Mouse (Mus musculus) natural killer cell, adult 2 months (primary cell): ENCODE measurements at regions not wholly inside any gene's neighbourhood (a gene's known extent, or its start where the extent isn't known, plus 50 kb on each side); places are given as distances from the start of the nearest gene placed in this dataset.
A peak's percentile ranks its signal among the peaks of the same experiment; 100 is the strongest.

Source experiments
- DNase-seq, 2 experiments: peaks; one replicate each; pipeline ENCODE4 v3.0.0; 2022; ENCODE audit warnings: low spot score in 2 of 2

DNA sequence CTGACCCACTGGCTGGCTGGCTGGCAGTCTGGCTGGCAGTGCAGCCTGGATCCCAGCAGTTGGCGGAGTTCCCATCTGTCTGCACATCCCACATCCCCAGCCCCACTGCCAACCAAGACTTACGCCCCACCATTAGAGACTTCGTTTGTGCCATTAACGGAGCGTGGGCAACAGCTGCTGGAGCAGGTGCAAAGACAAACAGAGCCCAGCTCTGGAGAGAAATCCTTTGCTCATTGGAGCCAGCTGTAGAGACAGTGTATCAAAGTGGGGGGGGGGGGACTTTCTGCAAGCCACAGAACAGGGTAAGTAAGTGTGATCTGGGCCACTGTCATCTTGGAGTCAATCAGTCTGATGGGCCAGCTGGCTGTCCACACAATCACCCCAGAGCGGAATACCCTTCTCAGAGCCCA lies 52.3 kb downstream of the Rplp1 start:
- no peak for DNase-seq

- peak; percentile 61 to 78 for DNase-seq
Observed at GRCm38 (mm10) chr9:61860147-61860546, 54.2 kb downstream of the Rplp1 start.

- peak; percentile 34 to 42 for DNase-seq
Observed at GRCm38 (mm10) chr9:61859438-61859837, 54.9 kb downstream of the Rplp1 start.

- DNase-seq, result peak in 1 of 2 experiments; percentile 20
Observed at GRCm38 (mm10) chr9:61857817-61858216, 56.5 kb downstream of the Rplp1 start.

DNA sequence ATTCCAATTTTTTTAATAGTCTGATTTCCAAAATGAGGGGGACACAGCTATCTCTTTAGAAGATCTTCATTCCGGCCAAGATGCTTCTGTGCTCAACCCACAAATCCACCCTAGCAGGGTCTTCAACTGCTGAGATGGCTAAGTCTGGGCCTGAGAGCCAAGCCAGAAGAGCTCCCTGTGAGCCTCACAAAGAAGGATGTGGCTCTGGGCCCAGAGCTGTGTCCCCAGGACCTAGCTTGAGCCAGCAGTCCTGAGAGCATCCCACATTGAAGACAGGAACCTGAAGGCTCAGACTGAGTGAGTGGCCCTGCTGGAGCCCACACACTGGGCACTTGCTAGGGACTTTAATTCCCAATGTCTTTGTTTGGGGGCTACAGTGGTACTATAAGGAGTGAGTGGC lies 57.7 kb downstream of the Rplp1 start:
- DNase-seq, result no peak

DNA sequence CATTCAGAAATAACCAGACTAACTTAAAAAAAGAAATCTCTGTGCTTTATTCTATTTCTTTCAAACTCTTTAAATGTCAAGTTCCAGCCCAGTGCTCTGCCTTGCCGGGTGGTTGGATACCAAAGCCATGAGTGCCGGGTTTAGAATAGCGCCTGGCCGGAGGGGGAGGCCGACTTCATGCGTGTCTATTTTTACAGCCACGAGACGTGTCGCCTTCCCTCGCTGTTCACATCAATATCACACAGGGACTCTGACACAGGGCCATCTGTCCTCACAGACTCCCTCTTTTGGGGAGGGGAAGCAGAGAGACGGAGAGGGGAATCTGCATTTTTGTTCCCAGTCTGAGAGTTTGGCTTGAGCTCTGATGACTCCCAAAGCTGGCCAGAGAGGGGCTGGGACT lies 58.7 kb downstream of the Rplp1 start:
- DNase-seq, result no peak

DNA sequence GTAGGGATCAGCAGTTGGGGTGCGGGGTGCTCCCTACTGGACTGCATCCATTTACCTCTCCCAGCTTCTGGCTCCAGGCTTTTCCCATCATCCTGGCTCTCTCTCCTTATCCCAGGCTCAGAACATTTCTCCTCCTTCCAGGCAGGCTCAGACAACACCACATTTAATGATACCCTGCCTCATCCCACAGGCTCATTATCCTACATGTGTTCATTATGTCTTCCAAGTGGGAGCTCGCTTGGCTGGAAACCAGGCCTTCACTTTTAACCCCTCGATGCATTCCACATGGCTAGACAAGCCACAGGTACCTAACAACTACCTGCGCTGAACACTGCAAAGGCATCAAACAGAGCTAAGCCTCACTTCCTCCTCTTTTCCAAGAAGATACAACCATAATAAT lies 60.5 kb downstream of the Rplp1 start:
- no peak for DNase-seq

DNA sequence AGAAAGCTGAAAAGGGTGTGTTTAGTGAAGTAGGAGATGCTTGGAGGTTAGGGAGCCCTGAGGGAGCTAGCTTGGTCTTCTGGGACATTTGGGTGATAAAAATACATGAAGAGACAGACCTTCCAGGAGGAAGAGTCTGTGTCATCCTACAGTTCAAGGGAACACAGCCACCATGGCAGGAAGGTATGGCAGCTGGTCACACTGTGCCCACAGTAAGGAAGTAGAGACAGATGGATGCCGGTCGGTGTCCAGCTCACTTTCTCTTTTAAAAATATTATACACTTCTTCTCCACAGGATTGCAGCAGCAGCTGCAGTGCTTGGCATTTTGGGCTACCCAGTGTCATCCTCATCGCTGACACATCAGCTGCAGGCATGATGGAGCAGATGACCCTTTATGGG lies 63.0 kb downstream of the Rplp1 start:
- no peak for DNase-seq

- DNase-seq, result no peak
Observed at GRCm38 (mm10) chr9:61848401-61848800, 65.9 kb downstream of the Rplp1 start.

- DNase-seq, result no peak
Observed at GRCm38 (mm10) chr9:61847496-61847895, 66.8 kb downstream of the Rplp1 start.

DNA sequence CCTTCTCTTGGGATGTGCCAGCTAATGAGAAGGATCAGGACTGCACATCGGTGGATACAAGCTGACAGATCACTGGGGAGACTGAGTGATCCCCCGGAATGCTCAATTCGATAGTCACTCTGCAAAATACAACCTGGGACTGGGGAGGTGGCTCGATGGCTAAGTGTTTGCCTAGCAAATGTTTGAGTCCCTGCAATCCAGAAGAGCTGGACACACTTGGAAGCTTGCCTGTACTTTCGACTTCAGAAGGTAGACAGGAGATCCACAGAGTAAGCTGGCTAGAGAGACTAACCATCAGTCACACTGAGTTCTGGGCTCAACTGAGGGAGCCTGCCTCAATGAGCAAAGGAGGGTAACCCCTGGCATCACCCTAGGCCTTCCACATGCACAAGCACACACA lies 69.7 kb downstream of the Rplp1 start:
- no peak for DNase-seq

DNA sequence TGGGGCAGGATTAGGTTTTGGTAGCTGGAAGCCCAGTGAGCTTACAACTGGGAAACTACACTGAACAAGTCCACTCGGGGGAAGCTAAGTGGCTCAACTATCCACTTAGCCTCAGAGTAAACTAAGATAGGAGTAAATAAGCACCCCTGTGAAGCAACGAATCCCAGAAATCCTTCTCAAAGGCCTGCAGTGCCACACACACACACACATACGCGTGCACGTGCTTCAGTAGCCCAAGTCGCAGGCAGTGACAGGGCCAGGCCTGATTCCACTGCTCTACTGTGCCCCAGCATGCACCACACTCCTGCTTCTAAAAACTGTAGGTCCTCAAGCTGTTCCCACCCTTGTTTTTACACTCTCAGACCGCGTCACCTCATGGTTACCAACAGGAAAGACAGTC lies 70.2 kb downstream of the Rplp1 start:
- no peak for DNase-seq

DNA sequence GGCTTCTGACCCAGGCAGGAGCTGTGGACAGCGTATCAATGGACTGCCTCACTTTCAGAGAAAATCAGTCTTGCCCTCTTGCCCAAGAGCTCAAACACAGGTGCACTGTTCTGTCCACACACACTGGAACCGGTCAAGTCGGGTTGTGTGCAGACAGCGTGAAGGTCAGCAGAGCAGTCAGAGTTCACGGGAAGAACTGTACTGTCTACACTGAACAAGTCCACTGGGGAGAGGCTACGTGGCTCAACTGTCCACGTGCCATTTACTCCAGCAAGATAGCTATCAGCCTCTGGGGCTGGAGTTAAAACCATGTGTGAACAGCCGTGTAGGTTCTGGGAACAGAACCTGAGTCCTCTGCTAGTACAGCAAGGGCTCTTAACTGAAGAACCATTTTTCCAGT lies 70.8 kb downstream of the Rplp1 start:
- no peak for DNase-seq

DNA sequence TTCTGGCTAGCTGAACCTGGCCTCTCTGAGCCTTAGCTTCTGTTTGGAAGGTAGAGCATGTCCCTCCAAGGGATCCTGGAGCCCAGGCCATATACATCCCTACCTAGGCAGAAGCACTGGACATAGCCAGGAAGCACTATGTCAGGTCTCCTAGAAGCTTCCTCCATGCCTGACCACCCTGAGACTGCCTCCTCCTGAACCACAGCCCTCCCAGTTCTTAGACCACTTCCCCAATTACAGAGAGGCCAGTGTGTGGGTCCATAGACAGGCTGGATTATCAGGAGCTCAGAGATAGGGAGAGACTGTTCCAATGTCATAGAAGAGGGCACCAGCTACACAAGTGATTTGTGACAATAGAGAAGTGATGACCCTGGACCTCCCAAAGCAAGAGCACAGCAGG lies 72.0 kb downstream of the Rplp1 start:
- DNase-seq, result no peak

- DNase-seq, result no peak
Observed at GRCm38 (mm10) chr9:61841222-61841621, 73.1 kb downstream of the Rplp1 start.

GRCm38 (mm10) chr9:61840353-61840752 lies 74.0 kb downstream of the Rplp1 start:
- DNase-seq, result no peak

GRCm38 (mm10) chr9:61833226-61833625 lies 81.1 kb downstream of the Rplp1 start:
- no peak for DNase-seq

GRCm38 (mm10) chr9:61830236-61830635 lies 84.1 kb downstream of the Rplp1 start:
- peak; percentile 61 to 81 for DNase-seq

DNA sequence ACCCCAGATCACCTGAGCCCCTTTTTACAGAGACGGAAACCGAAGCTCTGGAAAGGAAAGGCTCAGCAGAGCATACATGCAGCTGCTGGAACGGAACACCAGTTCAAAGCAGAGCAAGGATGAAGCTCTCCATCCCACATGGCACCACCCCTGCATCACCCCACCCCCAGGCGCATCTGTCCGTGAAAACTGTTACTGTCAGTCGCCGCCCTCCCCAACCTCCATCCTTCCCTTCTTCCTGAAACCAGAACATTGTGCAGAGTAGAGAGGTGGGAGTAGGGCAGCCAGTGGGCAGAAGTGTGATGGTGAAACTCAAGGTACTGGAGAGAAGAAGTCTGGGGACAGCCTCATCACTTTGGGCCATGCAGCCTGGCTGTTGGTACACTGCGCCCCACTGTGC lies 84.6 kb downstream of the Rplp1 start:
- DNase-seq, result no peak

DNA sequence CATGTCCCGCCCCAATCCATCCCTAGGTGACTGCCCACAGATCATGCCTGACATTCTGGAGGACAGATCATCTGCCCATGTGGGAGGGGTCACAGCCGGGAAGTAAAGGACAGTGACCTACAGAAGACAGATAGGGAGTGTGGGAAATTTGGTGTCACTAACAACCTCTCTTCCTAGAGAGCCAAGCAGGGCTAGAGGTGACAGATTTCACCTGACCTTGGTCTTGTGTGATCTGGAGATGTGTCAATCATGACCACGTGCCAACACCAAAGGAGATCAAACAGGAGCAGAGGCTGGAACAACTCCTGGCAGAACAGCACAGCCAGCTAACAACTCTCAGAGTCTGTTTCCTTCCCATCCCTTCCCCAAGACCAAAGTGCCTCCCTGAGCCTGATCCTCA lies 85.0 kb downstream of the Rplp1 start:
- DNase-seq, result no peak

- DNase-seq, result no peak
Observed at GRCm38 (mm10) chr9:61827721-61828120, 86.6 kb downstream of the Rplp1 start.

DNA sequence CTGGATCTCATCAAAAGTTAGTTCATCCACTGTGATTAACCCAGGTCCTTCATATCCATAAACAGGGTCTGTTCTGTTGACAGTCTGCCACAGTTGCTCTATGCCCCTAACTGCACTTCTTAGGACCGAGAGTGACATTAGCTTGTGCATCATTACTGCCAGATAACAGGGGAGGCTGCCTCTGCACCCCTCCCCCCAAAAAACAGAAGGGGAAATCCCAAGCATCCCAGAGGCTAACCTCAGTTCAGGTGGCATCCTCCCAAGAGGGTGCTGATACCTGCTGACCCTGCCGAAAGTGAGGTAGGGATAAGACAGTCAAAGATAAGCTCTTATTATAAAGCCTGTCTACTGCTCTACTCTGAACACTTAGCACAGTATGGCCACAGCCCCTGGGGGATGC lies 87.3 kb downstream of the Rplp1 start:
- no peak for DNase-seq

GRCm38 (mm10) chr9:61826415-61826814 lies 87.9 kb downstream of the Rplp1 start:
- no peak for DNase-seq

DNA sequence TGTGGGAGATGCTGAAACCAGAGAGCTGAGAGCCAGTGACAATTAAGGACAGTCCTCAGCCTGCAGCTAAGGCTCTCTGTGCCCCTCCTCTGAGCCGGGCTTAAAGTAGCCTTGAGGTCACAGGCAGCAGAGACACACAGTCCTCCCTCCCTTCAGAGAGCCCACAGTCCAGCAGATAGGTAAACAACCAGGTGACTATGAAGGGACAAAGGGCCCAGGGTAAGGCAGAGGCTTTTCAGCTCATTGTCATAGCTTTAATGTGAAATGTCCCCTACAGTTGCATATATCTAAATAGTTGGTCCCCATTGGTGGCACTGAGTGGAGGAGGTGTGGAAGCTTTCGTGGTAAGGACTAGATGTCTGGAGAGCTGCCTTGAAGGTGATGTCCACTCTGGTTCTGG lies 88.5 kb downstream of the Rplp1 start:
- no peak for DNase-seq

DNA sequence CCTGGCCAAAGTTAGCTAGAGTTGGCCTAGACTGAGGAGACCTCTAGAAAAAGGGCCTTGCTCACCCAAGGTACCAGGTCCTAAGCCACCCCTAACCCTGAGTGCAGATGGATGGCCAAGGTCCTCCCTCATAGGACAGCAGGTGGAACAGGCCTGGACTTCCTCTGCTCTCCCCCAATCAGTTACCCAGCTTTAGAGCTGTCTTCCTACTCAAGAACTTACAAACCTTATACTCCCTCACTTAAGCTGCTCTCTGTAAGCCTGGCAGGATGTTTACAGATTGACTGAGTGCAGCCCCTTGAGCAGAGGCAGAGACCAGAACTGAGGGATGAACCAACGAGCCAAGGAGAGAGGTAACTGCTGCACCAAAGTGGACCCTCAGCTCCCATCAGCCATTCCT lies 94.5 kb downstream of the Rplp1 start:
- no peak for DNase-seq
